Mouse (Mus musculus) midbrain, embryonic 15.5 days (tissue): ENCODE measurements around the gene Fbln7. TPM values are rescaled to one million over a fixed set of nuclear protein-coding genes. Genes with fewer than 3 reads are reported as not detected.

Source experiments
- ATAC-seq: fragments of 200-750 bp; cut with Nextera tagmentation; replicated peaks from 2 replicates; pipeline ENCODE4 v1.8.0; 2017; ENCODE audit warnings: moderate TSS enrichment
- H3K27ac ChIP-seq: fragments of 300-500 bp; sonication (generic); 2 replicates; pipeline ENCODE4 v1.5.1; 2015; ENCODE audit warnings: mild to moderate bottlenecking, inconsistent platforms
- H3K27me3 ChIP-seq: fragments of 300-500 bp; sonication (generic); replicated peaks from 2 replicates; pipeline ENCODE4 v1.6.1; 2015; ENCODE audit warnings: inconsistent platforms
- H3K36me3 ChIP-seq: fragments of 300-500 bp; sonication (generic); replicated peaks from 2 replicates; pipeline ENCODE4 v1.6.1; 2015; ENCODE audit warnings: inconsistent platforms
- H3K4me1 ChIP-seq: fragments of 300-500 bp; sonication (generic); 2 replicates; pipeline ENCODE4 v1.6.1; 2015; ENCODE audit warnings: inconsistent platforms
- H3K4me2 ChIP-seq: fragments of 300-500 bp; sonication (generic); 2 replicates; pipeline ENCODE4 v1.6.1; 2015; ENCODE audit warnings: inconsistent platforms, mild to moderate bottlenecking, moderate library complexity
- H3K4me3 ChIP-seq: fragments of 300-500 bp; sonication (generic); 2 replicates; pipeline ENCODE4 v1.5.1; 2015; ENCODE audit warnings: mild to moderate bottlenecking, inconsistent platforms
- H3K9ac ChIP-seq: fragments of 300-500 bp; sonication (generic); 2 replicates; pipeline ENCODE4 v1.6.1; 2015; ENCODE audit warnings: mild to moderate bottlenecking, inconsistent platforms
- H3K9me3 ChIP-seq: fragments of 300-500 bp; sonication (generic); 2 replicates; pipeline ENCODE4 v1.6.1; 2016; ENCODE audit warnings: inconsistent platforms
- WGBS: fragments of 180-500 bp; shearing (Covaris S2); methylation state at CpG from one replicate; pipeline ENCODE4 v1.1.7; 2015; ENCODE audit warnings: mixed read lengths; 5-methylcytosine and 5-hydroxymethylcytosine counted together
- microRNA-seq: library from miRNA; unstranded; fragments of <30 nt; microRNA quantifications from one replicate; pipeline ENCODE4, GENCODE M21; 2016
- polyA plus RNA-seq: library from polyadenylated mRNA; unstranded; fragments of >200 nt; fragmentation: Nextera tagmentation; extraction: Ambion mirVana; gene quantifications from 2 replicates; pipeline ENCODE4 v1.2.1, GENCODE M21; 2015

The Fbln7 gene
- polyA plus RNA-seq, 1 experiment from 2014 or later, result 1.9 TPM

GRCm38 (mm10) chr2:128936256-128936655 is 73.5 kb downstream of the Fbln7 start:
- no peaks in the 10 kb centered on the region for H3K27me3 ChIP-seq
- ATAC-seq, result no peak
- whole genome bisulfite sequencing, result 94% methylated on average over 3 of the region's 3 CpGs

GRCm38 (mm10) chr2:128943538-128944528 is 81.1 kb downstream of the Fbln7 start, which contains the start of gene Zc3h8:
Gene Zc3h8, minus strand, starts transcription at chr2:128944077.
- Histone ChIP-seq H3K27me3 (peaks cover 3% of the 10 kb centered on the region; the same call in 1 of the 2 replicates), H3K9ac (peak within 1 kb of the TSS; percentile 69), H3K9me3 (no peaks in the 10 kb centered on the region), H3K27ac (peak within 1 kb of the TSS; percentile 88), H3K36me3 (no peaks in the 10 kb centered on the region), H3K4me3 (peak within 1 kb of the TSS; percentile 95), H3K4me1 (peaks cover 7% of the 10 kb centered on the region), H3K4me2 (peak within 1 kb of the TSS; percentile 89)
- WGBS, result 2% methylated on average over 65 of the region's 65 CpGs
- ATAC-seq, result peak; percentile 94

More at GRCm38 (mm10) chr2:128936256-128936655, 73.5 kb downstream of the Fbln7 start:
- H3K4me1 ChIP-seq, result no peaks in the 10 kb centered on the region
- no peak overlapping the region for H3K27ac ChIP-seq
- no peaks in the 10 kb centered on the region for H3K9me3 ChIP-seq
- no peaks in the 10 kb centered on the region; the same call in 1 of the 2 replicates for H3K36me3 ChIP-seq
- no peak overlapping the region for H3K4me3 ChIP-seq
- no peak overlapping the region for H3K4me2 ChIP-seq
- no peak overlapping the region for H3K9ac ChIP-seq

Small RNAs within 50 kb of the gene (microRNA-seq; reads per million reads assigned to microRNA genes)
- gene Gm22859, result not detected

Other genes with a start within 250 kb of the Fbln7 start
- gene Anapc1, start 175.6 kb upstream of the Fbln7 start, polyA plus RNA-seq, result 50.8 and 52.8 TPM in 2 replicates
- 1.5 and 1.8 TPM in 2 replicates for gene Mertk, start 164.0 kb upstream of the Fbln7 start, polyA plus RNA-seq
- gene Tmem87b, start 44.9 kb upstream of the Fbln7 start, polyA plus RNA-seq, result 36.8 and 38.9 TPM in 2 replicates
- 13.0 and 14.8 TPM in 2 replicates for gene Zc3h8, start 81.1 kb downstream of the Fbln7 start, polyA plus RNA-seq
- 4.2 and 4.3 TPM in 2 replicates for gene Zc3h6, start 104.4 kb downstream of the Fbln7 start, polyA plus RNA-seq
- gene Gm10762, start 104.7 kb downstream of the Fbln7 start, polyA plus RNA-seq, result 19.1 and 19.7 TPM in 2 replicates
- 0.87 and 1.0 TPM in 2 replicates for gene Vinac1, start 185.2 kb downstream of the Fbln7 start, polyA plus RNA-seq
- 32.2 and 32.9 TPM in 2 replicates for gene Ttl, start 203.0 kb downstream of the Fbln7 start, polyA plus RNA-seq
- 17.1 and 17.5 TPM in 2 replicates for gene Polr1b, start 238.0 kb downstream of the Fbln7 start, polyA plus RNA-seq